Mouse (Mus musculus) CD4-positive, CD25-positive, alpha-beta regulatory T cell, adult 4 months (primary cell): ENCODE measurements around the gene Wdr91. TPM values are rescaled to one million over a fixed set of nuclear protein-coding genes. Genes with fewer than 3 reads are reported as not detected.

ENCODE experiments used
- ATAC-seq: one replicate; pipeline ENCODE4 v1.8.0; 2017
- polyA plus RNA-seq, 2 experiments: library from polyadenylated mRNA; unstranded; fragments of 100-300 nt; shearing (Covaris generic); gene quantifications; one replicate each; pipeline ENCODE4 v1.2.1; 2017

The Wdr91 gene
- polyA plus RNA-seq: 10 to 100 TPM; 20.0 to 30.1 TPM

- peak; percentile 91 for ATAC-seq
Observed at GRCm38 (mm10) chr6:34910371-34911219, at the start of gene Wdr91. Wdr91 (minus strand) TSS chr6:34910876.

- no peak for ATAC-seq
Observed at GRCm38 (mm10) chr6:34959131-34959530, 48.5 kb upstream of the Wdr91 start.

- ATAC-seq: no peak
Observed at GRCm38 (mm10) chr6:34955862-34956241, 45.2 kb upstream of the Wdr91 start.

GRCm38 (mm10) chr6:34954926-34955861 is 44.5 kb upstream of the Wdr91 start:
- peak; percentile 83 for ATAC-seq

- ATAC-seq: peak; percentile 18
Observed at GRCm38 (mm10) chr6:34951956-34952667, 41.4 kb upstream of the Wdr91 start.

- ATAC-seq: no peak
Observed at GRCm38 (mm10) chr6:34951518-34951917, 40.8 kb upstream of the Wdr91 start.

- ATAC-seq: no peak
Observed at GRCm38 (mm10) chr6:34948461-34948860, 37.8 kb upstream of the Wdr91 start.

GRCm38 (mm10) chr6:34946486-34947079 is 35.9 kb upstream of the Wdr91 start:
- ATAC-seq: no peak

GRCm38 (mm10) chr6:34943499-34943898 is 32.8 kb upstream of the Wdr91 start:
- ATAC-seq: no peak

- ATAC-seq: no peak
Observed at GRCm38 (mm10) chr6:34942446-34942845, 31.8 kb upstream of the Wdr91 start.

GRCm38 (mm10) chr6:34941496-34941895 is 30.8 kb upstream of the Wdr91 start:
- ATAC-seq: no peak

- ATAC-seq: no peak
Observed at GRCm38 (mm10) chr6:34939451-34939850, 28.8 kb upstream of the Wdr91 start.

GRCm38 (mm10) chr6:34938929-34939325 is 28.3 kb upstream of the Wdr91 start:
- ATAC-seq: no peak

- ATAC-seq: peak; percentile 87
Observed at GRCm38 (mm10) chr6:34938280-34938928, 27.7 kb upstream of the Wdr91 start.

- no peak for ATAC-seq
Observed at GRCm38 (mm10) chr6:34936743-34937142, 26.1 kb upstream of the Wdr91 start.

GRCm38 (mm10) chr6:34932633-34933032 is 22.0 kb upstream of the Wdr91 start:
- no peak for ATAC-seq

GRCm38 (mm10) chr6:34927594-34927993 is 16.9 kb upstream of the Wdr91 start:
- ATAC-seq: no peak

GRCm38 (mm10) chr6:34927156-34927555 is 16.5 kb upstream of the Wdr91 start:
- ATAC-seq: peak; percentile 95

GRCm38 (mm10) chr6:34921941-34922340 is 11.3 kb upstream of the Wdr91 start:
- peak; percentile 56 for ATAC-seq

GRCm38 (mm10) chr6:34920631-34921030 is 10.0 kb upstream of the Wdr91 start:
- ATAC-seq: no peak

GRCm38 (mm10) chr6:34919956-34920355 is 9.3 kb upstream of the Wdr91 start, which contains the start of gene Stra8:
Stra8 (plus strand) TSS chr6:34920163.
- ATAC-seq: no peak

GRCm38 (mm10) chr6:34919146-34919545 is 8.5 kb upstream of the Wdr91 start:
- no peak for ATAC-seq
